Mouse (Mus musculus) left cerebral cortex, postnatal 10 days (tissue): Measurements from ENCODE around the gene Mab21l3. TPM values are rescaled to one million over a fixed set of nuclear protein-coding genes. Genes with fewer than 3 reads are reported as not detected.

Source experiments
- DNase-seq, 2 experiments: peaks; one replicate each; pipeline ENCODE4 v3.0.0; 2021 to 2022; ENCODE audit warnings: low spot score in 2 of 2, mixed read lengths in 1 of 2; ENCODE audit errors: extremely low spot score in 1 of 2
- intact Hi-C: fragments of 180-260 bp; cut with DNase I; formaldehyde crosslinking; loops from one replicate; pipeline ENCODE4 v1.15.1; 2025
- total RNA-seq, 2 experiments: library from RNA; stranded (reverse); gene quantifications; 2 replicates each; pipeline ENCODE4 v1.2.3; 2021

Mab21l3 gene
- total RNA-seq, 2 experiments from 2014 or later, result not detected

DNA sequence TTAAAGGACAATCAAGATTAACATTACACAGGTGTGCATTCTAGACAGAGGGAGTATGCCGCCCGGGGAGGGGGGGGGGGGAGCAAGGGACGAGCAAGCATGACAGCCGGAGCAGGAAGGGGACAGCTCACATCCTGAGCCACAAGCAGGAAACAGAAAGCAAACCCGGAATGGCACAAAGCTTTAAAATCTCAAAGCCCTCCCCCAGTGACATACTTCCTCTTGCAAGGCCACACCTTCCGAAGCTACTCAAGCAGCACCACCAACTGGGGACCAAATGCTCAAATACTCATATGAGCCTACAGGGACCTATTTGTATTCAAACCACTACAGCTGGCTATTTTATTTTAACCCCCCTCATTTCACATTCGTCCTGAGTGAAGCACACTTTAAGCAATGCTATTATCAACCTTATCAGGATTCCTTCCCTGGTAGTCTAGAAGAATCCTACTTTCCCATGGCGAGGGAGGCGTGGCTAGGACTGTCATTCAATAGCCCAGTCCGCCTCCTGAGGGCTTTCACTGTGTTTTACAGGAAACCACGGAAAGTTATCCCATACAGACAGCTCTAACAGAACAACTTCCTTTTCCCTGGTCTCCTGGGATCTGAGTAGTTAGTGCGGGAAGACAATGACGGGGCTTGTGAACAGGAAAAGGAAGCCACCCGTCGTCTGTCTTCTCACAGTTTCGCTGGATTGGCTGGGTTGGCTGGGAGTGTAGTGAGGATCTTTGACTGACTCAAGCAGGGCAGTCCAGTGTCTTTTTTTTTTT is 69.7 kb downstream of the Mab21l3 start:
- DNase-seq, result peak in 1 of 2 experiments; percentile 53
- intact Hi-C loops, result no loop called here

DNA sequence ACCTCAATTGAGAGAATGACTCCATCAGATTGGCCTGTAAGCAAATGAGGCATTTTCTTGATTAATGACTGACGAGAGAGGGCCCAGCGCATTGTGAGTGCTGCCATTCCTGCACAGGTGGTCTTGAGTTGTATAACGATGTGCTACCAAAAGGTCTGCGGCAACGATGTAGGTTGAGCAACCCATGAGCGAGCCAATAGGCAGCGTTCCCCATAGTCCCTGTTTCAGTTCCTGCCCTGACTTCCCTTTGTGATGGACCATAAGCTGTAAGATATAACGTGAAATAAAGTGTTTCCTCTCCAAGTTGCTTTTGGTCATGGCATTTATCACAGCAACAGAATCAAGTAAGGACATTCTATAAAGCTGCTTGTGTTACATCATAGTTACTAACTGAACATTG is 73.0 kb downstream of the Mab21l3 start:
- intact Hi-C loops, result no loop called here

DNA sequence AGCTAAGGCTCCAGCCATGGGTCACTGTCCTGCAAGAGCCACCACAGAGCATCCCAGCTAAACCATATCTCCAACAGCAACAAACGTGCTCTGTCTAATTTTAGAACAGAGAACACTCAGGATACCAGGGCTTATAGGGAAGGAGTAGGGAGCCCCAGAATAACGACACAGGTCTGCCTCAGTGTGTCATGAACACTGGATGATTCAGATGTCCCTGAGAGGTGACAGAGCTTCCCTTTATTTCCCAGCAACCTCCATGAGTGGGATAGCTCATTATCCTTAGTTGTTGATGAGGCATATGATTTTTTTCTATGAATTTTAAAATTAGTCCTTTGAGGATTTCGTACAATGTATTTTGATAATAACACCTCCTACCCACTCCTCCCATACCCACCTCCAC is 78.2 kb downstream of the Mab21l3 start:
- DNase-seq, result no peak
- intact Hi-C loops, result no loop called here

More for the DNA sequence above, 73.0 kb downstream of the Mab21l3 start:
- no peak for DNase-seq

DNA sequence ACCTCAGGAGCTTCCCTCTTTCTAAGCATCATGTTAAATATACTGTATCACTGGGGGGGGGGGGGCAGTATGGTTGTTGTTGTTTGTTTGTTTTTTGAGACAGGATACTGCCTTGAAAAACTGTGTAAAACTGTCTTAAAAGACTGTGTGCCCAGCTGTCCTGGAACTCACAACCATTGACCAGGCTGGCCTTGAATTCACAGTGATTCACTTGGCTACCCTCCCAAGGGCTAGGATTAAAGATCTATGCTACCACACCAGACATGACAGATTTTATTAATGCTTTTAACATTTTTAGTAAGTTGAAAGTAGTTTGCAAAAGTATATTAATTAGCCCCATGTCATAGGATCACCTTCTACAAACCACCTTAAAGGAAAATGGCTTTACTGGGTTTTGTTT is 85.2 kb downstream of the Mab21l3 start:
- DNase-seq, result no peak
- intact Hi-C loops, result no loop called here

Other genes starting within 250 kb of the Mab21l3 start
- gene Atp1a1, start 244.3 kb downstream of the Mab21l3 start, total RNA-seq, result 100 to 1,000 TPM; 622 to 655 TPM
- gene Slc22a15, start 75.5 kb upstream of the Mab21l3 start, total RNA-seq, result 10 to 100 TPM; 12.1 to 12.6 TPM
- gene Nhlh2, start 161.1 kb upstream of the Mab21l3 start, total RNA-seq, result under 1 TPM; 0.71 to 0.86 TPM
- gene Casq2, start 237.5 kb upstream of the Mab21l3 start, total RNA-seq, result under 1 TPM; 0.45 to 0.73 TPM